Mouse (Mus musculus) testis, adult 2 months (tissue): ENCODE measurements around the gene Olfr427. TPM values are rescaled to one million over a fixed set of nuclear protein-coding genes. Genes with fewer than 3 reads are reported as not detected.
"Not testable (repeated sequence)": the region's sequence is repeated elsewhere in the genome, so short reads cannot be mapped to it uniquely, and the experiment has no call there.

Experiments used
- H3K27ac ChIP-seq: fragments of 200-500 bp; 2 replicates; pipeline ENCODE4 v1.5.1; 2012; ENCODE audit warnings: low read depth, low read length; ENCODE audit not compliant: control insufficient read depth, insufficient read depth
- H3K27me3 ChIP-seq: fragments of 200-500 bp; 2 replicates; pipeline ENCODE4 v1.6.1; 2012; ENCODE audit warnings: mild to moderate bottlenecking, low read length, moderate library complexity; ENCODE audit not compliant: control insufficient read depth, insufficient read depth
- H3K36me3 ChIP-seq: fragments of 200-500 bp; 2 replicates; pipeline ENCODE4 v1.6.1; 2012; ENCODE audit warnings: mild to moderate bottlenecking, low read length; ENCODE audit not compliant: control insufficient read depth, insufficient read depth
- H3K4me1 ChIP-seq: fragments of 200-500 bp; 2 replicates; pipeline ENCODE4 v1.6.1; 2012; ENCODE audit warnings: low read length; ENCODE audit not compliant: control insufficient read depth, insufficient read depth
- H3K4me3 ChIP-seq: fragments of 200-500 bp; 2 replicates; pipeline ENCODE4 v1.5.1; 2012; ENCODE audit warnings: low read depth, mild to moderate bottlenecking, low read length, moderate library complexity, mixed read lengths; ENCODE audit not compliant: control insufficient read depth
- CTCF ChIP-seq: fragments of 200-500 bp; IDR thresholded peaks from 2 replicates; pipeline ENCODE4 v1.5.1; 2012; ENCODE audit warnings: low read depth, mild to moderate bottlenecking, inconsistent platforms, low read length, moderate library complexity; ENCODE audit not compliant: control insufficient read depth, insufficient read depth, insufficient replicate concordance
- POLR2A ChIP-seq: fragments of 200-500 bp; IDR thresholded peaks from 2 replicates; pipeline ENCODE4 v1.6.1; 2012; ENCODE audit warnings: low read depth, mild to moderate bottlenecking, inconsistent platforms, low read length, moderate library complexity; ENCODE audit not compliant: control insufficient read depth
- polyA plus RNA-seq: library from polyadenylated mRNA; depleted of rRNA; stranded (reverse); fragments of >200 nt; gene quantifications from 2 replicates; pipeline ENCODE4 v1.2.3, GENCODE M21; 2012; rRNA removed

Olfr427 gene
- not detected in 2 replicates for polyA plus RNA-seq

- TF ChIP-seq CTCF (no peak), POLR2A (no peak)
- Histone ChIP-seq H3K4me1 (no peaks in the 10 kb centered on the region), H3K27me3 (no peaks in the 10 kb centered on the region), H3K36me3 (no peaks in the 10 kb centered on the region), H3K4me3 (no peak within 1 kb of the TSS), H3K27ac (no peak within 1 kb of the TSS)
Measured at GRCm38 (mm10) chr1:174096591-174096990, at the start of gene Olfr427. TSS of gene Olfr427 (plus strand) at chr1:174096891.

DNA sequence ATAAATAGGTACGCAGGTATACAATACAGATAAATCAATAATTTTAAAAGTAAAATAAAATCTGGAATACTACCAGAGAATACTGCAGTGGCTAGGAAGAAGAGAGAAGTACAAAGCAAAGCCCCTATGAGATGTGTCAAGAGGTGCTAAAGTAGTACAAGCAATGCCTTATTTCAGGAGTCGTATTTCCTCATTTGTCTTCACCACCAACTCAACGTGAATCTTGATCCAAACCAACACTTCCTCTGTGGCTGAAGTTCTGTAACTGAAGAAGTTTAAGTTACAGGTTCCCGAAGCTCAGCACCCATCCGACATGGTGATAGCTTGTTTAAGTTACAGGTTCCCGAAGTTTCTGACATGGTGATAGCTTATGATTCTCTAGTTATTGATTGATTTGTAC, 48.5 kb upstream of the Olfr427 start:
- not testable (repeated sequence) for H3K27me3 ChIP-seq, H3K4me1 ChIP-seq, H3K27ac ChIP-seq, H3K4me3 ChIP-seq, H3K36me3 ChIP-seq

DNA sequence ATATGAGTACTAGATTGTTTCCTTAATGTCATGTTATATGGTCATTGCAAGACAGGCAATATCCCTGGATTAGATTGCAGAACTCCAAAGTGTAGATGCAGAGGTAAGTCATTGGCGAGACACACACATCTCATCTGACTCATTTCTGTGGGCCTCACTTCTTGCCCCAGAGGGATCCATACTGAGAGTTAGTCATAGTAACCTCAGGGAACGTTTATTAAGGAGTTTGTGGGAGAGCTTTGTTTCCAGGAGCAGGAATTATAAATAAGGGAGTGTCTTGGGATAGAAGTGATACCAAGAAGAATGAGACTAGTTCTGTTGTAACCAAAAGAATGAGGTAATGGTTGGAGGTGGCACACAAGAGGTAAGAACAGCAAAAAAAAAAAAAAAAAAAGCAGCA, 47.8 kb upstream of the Olfr427 start, which contains the start of gene Olfr432:
Olfr432 (plus strand) TSS at position 313 of the 400 bp plus-strand sequence.
- no peak within 1 kb of the TSS for H3K27ac ChIP-seq
- no peaks in the 10 kb centered on the region for H3K4me1 ChIP-seq
- H3K27me3 ChIP-seq = no peaks in the 10 kb centered on the region
- TF ChIP-seq CTCF = no peak
- no peak for TF ChIP-seq POLR2A
- no peak within 1 kb of the TSS for H3K4me3 ChIP-seq
- no peaks in the 10 kb centered on the region for H3K36me3 ChIP-seq

GRCm38 (mm10) chr1:174049357-174049756, 47.3 kb upstream of the Olfr427 start:
- H3K27me3 ChIP-seq, H3K27ac ChIP-seq, H3K4me1 ChIP-seq, H3K4me3 ChIP-seq, H3K36me3 ChIP-seq: not testable (repeated sequence)

DNA sequence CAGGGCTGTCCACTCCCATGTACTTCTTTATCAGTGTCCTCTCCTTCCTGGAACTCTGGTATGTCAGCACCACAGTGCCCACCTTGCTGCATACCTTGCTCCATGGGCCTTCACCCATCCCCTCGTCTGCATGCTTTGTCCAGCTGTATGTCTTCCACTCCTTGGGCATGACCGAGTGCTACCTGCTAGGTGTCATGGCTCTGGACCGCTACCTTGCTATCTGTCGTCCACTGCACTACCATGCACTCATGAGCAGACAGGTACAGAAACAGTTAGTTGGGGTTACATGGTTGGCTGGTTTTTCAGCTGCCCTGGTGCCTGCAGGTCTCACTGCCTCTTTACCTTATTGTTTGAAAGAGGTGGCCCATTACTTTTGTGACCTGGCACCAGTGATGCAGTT, 46.2 kb upstream of the Olfr427 start:
- no peaks in the 10 kb centered on the region for H3K4me1 ChIP-seq
- H3K27me3 ChIP-seq = no peaks in the 10 kb centered on the region
- TF ChIP-seq POLR2A (no peak), CTCF (no peak)
- H3K36me3 ChIP-seq = no peaks in the 10 kb centered on the region
- H3K27ac ChIP-seq = no peak overlapping the region
- H3K4me3 ChIP-seq = no peak overlapping the region

DNA sequence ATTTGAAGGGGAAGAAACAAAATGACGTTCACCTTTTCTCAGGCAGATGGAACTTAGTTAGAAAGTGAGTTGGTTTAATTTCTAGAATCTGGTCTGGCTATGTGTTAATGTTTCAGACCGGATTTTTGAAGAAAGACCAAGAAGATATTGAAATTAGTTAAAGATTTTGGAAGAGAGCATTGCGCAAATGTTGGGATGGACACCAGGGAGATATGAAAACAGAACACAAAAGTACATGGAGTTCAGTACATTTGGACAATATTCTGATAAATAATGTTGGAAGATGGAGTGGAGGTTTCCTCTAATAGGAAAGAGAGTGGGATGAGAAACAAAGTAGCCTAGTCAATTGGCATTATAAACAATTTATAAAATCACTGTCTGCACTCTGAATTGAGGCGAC, 45.2 kb upstream of the Olfr427 start:
- TF ChIP-seq CTCF = no peak
- no peak for TF ChIP-seq POLR2A
- no peaks in the 10 kb centered on the region for H3K36me3 ChIP-seq
- H3K27me3 ChIP-seq = no peaks in the 10 kb centered on the region
- peak overlapping the region; percentile 22; the same call in 1 of the 2 replicates for H3K27ac ChIP-seq
- no peaks in the 10 kb centered on the region for H3K4me1 ChIP-seq
- H3K4me3 ChIP-seq = no peak overlapping the region

- H3K36me3 ChIP-seq = no peaks in the 10 kb centered on the region
- no peak overlapping the region for H3K4me3 ChIP-seq
- no peak for TF ChIP-seq POLR2A
- TF ChIP-seq CTCF = no peak
- H3K4me1 ChIP-seq = no peaks in the 10 kb centered on the region
- no peaks in the 10 kb centered on the region for H3K27me3 ChIP-seq
- H3K27ac ChIP-seq = peak overlapping the region; percentile 22; the same call in 1 of the 2 replicates
Measured at GRCm38 (mm10) chr1:174051931-174052536, 44.7 kb upstream of the Olfr427 start.

DNA sequence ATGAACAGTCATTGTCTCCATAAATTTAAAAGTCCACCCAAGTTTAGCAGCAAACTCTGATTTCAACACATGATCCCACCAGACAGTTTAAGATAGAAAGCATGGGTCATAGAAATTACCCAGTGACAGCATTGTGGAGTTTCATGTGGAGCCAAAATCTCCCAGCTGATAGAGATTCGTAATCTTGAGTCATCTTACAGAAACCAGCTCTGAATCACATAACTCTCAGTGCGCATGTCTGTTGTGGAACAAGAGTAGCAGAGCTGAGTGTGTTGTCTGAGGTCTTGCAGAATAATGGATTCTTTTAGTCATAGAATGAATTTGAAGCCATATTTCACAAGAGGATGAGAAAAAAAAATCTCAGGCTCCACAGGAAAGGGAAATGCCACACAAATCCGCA, 43.7 kb upstream of the Olfr427 start:
- H3K4me3 ChIP-seq = no peak overlapping the region
- no peaks in the 10 kb centered on the region for H3K36me3 ChIP-seq
- H3K4me1 ChIP-seq = no peaks in the 10 kb centered on the region
- no peaks in the 10 kb centered on the region for H3K27me3 ChIP-seq
- no peak overlapping the region for H3K27ac ChIP-seq
- TF ChIP-seq POLR2A (no peak), CTCF (no peak)
